Mouse (Mus musculus) sigmoid colon, adult 10 weeks (tissue): ENCODE results near the gene Stx1b. TPM values are rescaled to one million over a fixed set of nuclear protein-coding genes. Genes with fewer than 3 reads are reported as not detected.

Experiments
- polyA plus RNA-seq: library from polyadenylated mRNA; stranded (reverse); fragments of 350-450 nt; fragmentation: Illumina TruSeq; extraction: RNeasy Lipid Tissue Mini Kit (QIAGEN cat#74804); gene quantifications from one replicate; pipeline ENCODE4 v1.2.3, GENCODE M21; 2014; ENCODE audit warnings: low read depth, low replicate concordance

Stx1b gene
- 0.60 TPM for polyA plus RNA-seq

DNA sequence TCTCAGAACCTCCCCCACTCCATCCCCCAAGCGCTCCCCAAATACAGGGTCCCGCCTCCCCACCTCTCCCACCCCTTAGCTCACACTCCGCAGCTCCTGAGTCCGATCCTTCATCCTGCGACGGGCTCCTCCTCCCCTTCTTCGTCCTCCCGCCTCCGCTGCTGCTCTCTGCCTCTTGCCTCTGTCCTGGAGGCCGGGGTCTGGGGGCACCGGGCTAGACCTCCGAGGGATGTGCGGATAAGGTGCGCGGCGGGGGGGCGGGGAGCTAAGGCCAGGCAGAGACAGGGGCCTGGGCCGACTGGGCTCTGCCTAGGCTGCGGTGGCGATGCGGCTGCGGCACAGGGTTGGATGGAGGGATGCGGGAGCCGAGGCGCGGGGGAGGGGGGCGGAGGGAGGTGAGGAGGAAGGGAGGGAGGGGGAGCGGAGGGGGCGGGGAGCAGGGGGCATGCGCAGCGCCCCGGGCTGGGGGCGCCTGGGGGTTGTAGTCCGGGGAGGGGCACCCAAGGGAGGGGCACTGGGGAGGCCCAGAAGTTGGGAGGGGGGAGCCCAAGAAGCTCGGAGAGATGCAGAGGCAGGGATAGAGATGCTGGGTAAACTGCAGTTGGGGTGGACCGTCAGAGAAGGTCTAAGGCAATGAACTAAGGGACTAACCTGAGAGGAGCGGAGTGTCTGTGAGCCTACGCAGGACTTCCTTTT, at the start of gene Stx1b, which contains the start of gene Stx4a:
Gene Stx1b, minus strand, starts transcription at position 374 of the 696 bp plus-strand sequence.
Gene Stx4a, plus strand, starts transcription at position 119 of the 696 bp plus-strand sequence.

DNA sequence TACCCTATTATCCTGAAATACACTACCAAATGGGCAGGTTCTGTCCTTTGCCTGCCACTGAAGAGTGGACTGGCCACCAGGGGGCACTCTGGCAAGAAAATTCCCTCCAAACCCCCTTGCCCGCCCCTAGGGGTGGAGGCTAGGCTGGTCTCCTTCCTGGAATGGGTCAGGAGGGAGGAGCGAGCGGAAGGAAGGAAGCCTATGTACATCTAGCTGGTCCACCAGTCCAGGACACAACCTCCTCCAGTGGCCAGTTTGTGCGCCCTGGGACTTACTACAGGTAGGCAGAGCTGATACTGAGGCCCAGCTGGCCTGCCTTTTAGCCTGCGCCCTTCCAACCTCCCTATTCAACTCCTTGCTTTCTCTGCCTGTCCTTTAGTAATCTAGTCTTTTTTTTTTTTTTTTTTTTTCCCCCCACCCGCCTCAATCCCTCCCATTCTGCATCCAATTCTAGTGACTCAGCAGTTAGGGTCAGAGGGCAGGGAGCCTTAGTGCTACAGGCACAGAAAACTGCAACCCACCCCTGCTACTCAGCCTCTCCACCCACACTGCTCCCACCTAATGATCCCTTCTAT, 23.8 kb downstream of the Stx1b start, which contains the start of gene Hsd3b7:
Gene Hsd3b7, plus strand, starts transcription at position 170 of the 575 bp plus-strand sequence.

DNA sequence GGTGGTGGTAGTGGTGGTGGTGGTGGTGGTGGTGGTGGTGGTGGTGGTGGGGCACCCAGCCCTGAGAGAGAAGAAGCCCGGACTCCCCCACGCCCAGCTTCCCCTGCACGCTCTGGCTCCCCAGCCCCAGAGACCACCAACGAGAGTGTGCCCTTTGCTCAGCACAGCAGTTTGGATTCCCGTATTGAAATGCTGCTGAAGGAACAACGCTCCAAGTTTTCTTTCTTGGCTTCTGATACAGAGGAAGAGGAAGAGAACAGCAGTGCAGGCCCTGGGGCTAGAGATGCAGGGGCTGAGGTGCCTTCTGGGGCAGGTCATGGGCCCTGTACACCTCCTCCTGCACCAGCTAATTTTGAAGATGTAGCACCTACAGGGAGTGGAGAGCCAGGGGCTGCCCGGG, 39.0 kb downstream of the Stx1b start, which contains the start of gene Gm49388:
Gene Gm49388, plus strand, starts transcription at position 301 of the 400 bp plus-strand sequence.

DNA sequence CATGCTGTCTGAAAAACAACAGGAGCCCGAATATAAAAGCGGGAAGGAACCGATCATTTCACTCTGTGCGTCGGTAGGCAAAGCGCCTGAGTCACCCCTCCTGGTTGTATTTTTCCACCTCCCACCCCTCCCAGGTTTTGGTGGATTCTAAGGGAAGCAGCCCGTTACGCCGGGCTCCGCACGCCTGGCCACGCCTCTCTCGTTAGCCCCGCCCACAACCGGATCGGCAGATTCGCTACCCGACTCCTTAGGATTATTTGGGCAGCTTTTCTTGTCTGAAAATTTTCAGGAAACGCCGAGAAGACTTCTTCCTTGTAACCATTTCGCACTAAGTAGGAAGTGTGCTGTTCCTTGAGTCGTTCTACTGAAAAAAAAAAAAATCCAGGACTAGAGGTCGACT, 47.9 kb downstream of the Stx1b start, which contains the start of gene Setd1a:
Gene Setd1a, plus strand, starts transcription at position 245 of the 400 bp plus-strand sequence.

DNA sequence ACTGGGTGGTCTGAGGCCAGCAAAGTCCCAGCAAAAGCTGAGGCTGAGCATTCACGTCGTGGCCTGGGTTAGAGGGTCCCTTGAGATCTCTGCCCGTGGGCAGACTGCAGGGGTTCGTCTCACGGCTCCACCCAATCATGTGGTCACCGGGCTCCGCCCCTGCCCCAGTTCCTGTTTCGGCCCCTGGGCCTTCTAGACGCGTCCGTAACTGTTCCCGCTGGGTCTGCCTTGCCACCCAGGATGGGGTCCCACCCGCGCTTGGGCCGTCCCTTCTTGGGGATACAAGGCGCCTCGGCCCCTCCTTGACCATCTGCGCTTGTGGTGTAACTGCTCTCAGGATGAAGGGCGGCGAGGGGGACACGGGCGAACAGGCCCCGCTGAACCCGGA, 54.7 kb downstream of the Stx1b start, which contains the start of gene Orai3:
Gene Orai3, plus strand, starts transcription at position 165 of the 388 bp plus-strand sequence.

Other genes starting within 250 kb of the Stx1b start
- gene Ccdc189, start 236.0 kb downstream of the Stx1b start, polyA plus RNA-seq: not detected
- 2.1 TPM for gene Rnf40, start 235.8 kb downstream of the Stx1b start, polyA plus RNA-seq
- 6.8 TPM for gene Zfp629, start 208.8 kb downstream of the Stx1b start, polyA plus RNA-seq
- gene Bcl7c, start 115.6 kb downstream of the Stx1b start, polyA plus RNA-seq: 1.0 TPM
- 2.8 TPM for gene Ctf1, start 111.8 kb downstream of the Stx1b start, polyA plus RNA-seq
- gene Ctf2, start 92.4 kb downstream of the Stx1b start, polyA plus RNA-seq: not detected
- 1.2 TPM for gene Fbxl19, start 80.0 kb downstream of the Stx1b start, polyA plus RNA-seq
- gene Orai3, start 54.7 kb downstream of the Stx1b start, polyA plus RNA-seq: 3.5 TPM
- 7.0 TPM for gene Setd1a, start 47.9 kb downstream of the Stx1b start, polyA plus RNA-seq
- gene Gm49388, start 38.9 kb downstream of the Stx1b start, polyA plus RNA-seq: not detected
- gene Hsd3b7, start 23.9 kb downstream of the Stx1b start, polyA plus RNA-seq: 16.0 TPM
- gene Stx4a, start 255 bp downstream of the Stx1b start, polyA plus RNA-seq: 17.9 TPM
- gene Zfp646, start 51.7 kb upstream of the Stx1b start, polyA plus RNA-seq: 11.1 TPM
- gene Zfp668, start 52.3 kb upstream of the Stx1b start, polyA plus RNA-seq: 1.7 TPM
- gene Prss53, start 66.4 kb upstream of the Stx1b start, polyA plus RNA-seq: not detected
- not detected for gene Gm21974, start 70.9 kb upstream of the Stx1b start, polyA plus RNA-seq
- 26.8 TPM for gene Vkorc1, start 71.1 kb upstream of the Stx1b start, polyA plus RNA-seq
- gene Bckdk, start 79.5 kb upstream of the Stx1b start, polyA plus RNA-seq: 2.8 TPM
- 10.2 TPM for gene Kat8, start 88.0 kb upstream of the Stx1b start, polyA plus RNA-seq
- gene Prss8, start 105.6 kb upstream of the Stx1b start, polyA plus RNA-seq: 1.0 TPM
- not detected for gene Prss36, start 122.2 kb upstream of the Stx1b start, polyA plus RNA-seq
- 788 TPM for gene Fus, start 142.9 kb upstream of the Stx1b start, polyA plus RNA-seq
- 99.2 TPM for gene Pycard, start 169.3 kb upstream of the Stx1b start, polyA plus RNA-seq
- gene Trim72, start 179.4 kb upstream of the Stx1b start, polyA plus RNA-seq: 0.91 TPM
- 10.1 TPM for gene Itgam, start 238.1 kb upstream of the Stx1b start, polyA plus RNA-seq
- not detected for gene Gm49368, start 238.1 kb upstream of the Stx1b start, polyA plus RNA-seq